Mouse (Mus musculus) forebrain, embryonic 13.5 days (tissue): ENCODE results near the gene Hist1h2bj. TPM values are rescaled to one million over a fixed set of nuclear protein-coding genes. Genes with fewer than 3 reads are reported as not detected.

Experiments
- ATAC-seq: fragments of 200-750 bp; cut with Nextera tagmentation; 2 replicates; pipeline ENCODE4 v1.8.0; 2017
- H3K27ac ChIP-seq: fragments of 300-500 bp; sonication (generic); 2 replicates; pipeline ENCODE4 v1.5.1; 2015; ENCODE audit warnings: inconsistent platforms, mild to moderate bottlenecking, moderate library complexity
- H3K27me3 ChIP-seq: fragments of 300-500 bp; sonication (generic); 2 replicates; pipeline ENCODE4 v1.6.1; 2015; ENCODE audit warnings: mild to moderate bottlenecking, inconsistent platforms
- H3K36me3 ChIP-seq: fragments of 300-500 bp; sonication (generic); 2 replicates; pipeline ENCODE4 v1.6.1; 2015; ENCODE audit warnings: mild to moderate bottlenecking, inconsistent platforms; ENCODE audit not compliant: poor library complexity, severe bottlenecking
- H3K4me1 ChIP-seq: fragments of 300-500 bp; sonication (generic); 2 replicates; pipeline ENCODE4 v1.6.1; 2015; ENCODE audit warnings: inconsistent platforms
- H3K4me2 ChIP-seq: fragments of 300-500 bp; sonication (generic); 2 replicates; pipeline ENCODE4 v1.6.1; 2015; ENCODE audit warnings: inconsistent platforms, mild to moderate bottlenecking, moderate library complexity
- H3K4me3 ChIP-seq: fragments of 300-500 bp; sonication (generic); 2 replicates; pipeline ENCODE4 v1.5.1; 2015; ENCODE audit warnings: mild to moderate bottlenecking, inconsistent platforms
- H3K9ac ChIP-seq: fragments of 300-500 bp; sonication (generic); 2 replicates; pipeline ENCODE4 v1.6.1; 2015; ENCODE audit warnings: mild to moderate bottlenecking, inconsistent platforms
- H3K9me3 ChIP-seq: fragments of 300-500 bp; sonication (generic); replicated peaks from 2 replicates; pipeline ENCODE4 v1.6.1; 2016; ENCODE audit warnings: inconsistent platforms
- WGBS: fragments of 180-500 bp; shearing (Covaris S2); methylation state at CpG from one replicate; pipeline ENCODE4 v1.1.7; 2015; 5-methylcytosine and 5-hydroxymethylcytosine counted together
- polyA plus RNA-seq: library from polyadenylated mRNA; unstranded; fragments of >200 nt; fragmentation: Nextera tagmentation; extraction: Ambion mirVana; gene quantifications from 2 replicates; pipeline ENCODE4 v1.2.1, GENCODE M21; 2015

The Hist1h2bj gene
- polyA plus RNA-seq, 1 experiment from 2014 or later = 13.3 TPM

DNA sequence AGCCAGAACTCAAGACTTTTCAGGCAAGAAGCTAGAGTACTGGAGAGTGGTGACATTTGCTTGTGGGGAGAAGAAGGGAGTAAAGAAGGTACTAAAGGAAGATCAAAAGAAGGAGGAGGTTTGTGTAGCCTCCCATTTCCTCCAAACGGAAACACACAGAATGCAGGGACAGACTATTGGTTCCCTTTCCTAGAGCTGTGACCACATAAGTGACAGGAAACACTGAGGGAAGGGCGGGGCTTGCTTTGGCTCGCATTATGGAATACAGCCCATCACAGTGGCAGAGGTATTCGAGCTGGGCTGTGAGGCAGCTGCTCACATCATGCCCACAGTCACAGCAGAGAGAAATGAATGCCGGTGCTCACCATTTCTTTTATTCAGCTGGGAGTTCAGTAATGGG, 41.2 kb upstream of the Hist1h2bj start:
- no peak overlapping the region for H3K4me2 ChIP-seq
- H3K9ac ChIP-seq = no peak overlapping the region
- H3K36me3 ChIP-seq = no peaks in the 10 kb centered on the region
- H3K27me3 ChIP-seq = peaks cover 100% of the 10 kb centered on the region
- WGBS = 37% methylated on average over 5 of the region's 5 CpGs
- H3K9me3 ChIP-seq = no peaks in the 10 kb centered on the region
- no peak overlapping the region for H3K27ac ChIP-seq
- H3K4me1 ChIP-seq = peaks cover 18% of the 10 kb centered on the region
- H3K4me3 ChIP-seq = no peak overlapping the region
- ATAC-seq = no peak

GRCm38 (mm10) chr13:22005605-22006333, 37.2 kb upstream of the Hist1h2bj start:
- H3K4me3 ChIP-seq = peak overlapping the region; percentile 46
- under 1% methylated on average over 45 of the region's 45 CpGs for WGBS
- peaks cover 100% of the 10 kb centered on the region for H3K27me3 ChIP-seq
- peak overlapping the region; percentile 84 for H3K4me2 ChIP-seq
- H3K9me3 ChIP-seq = no peaks in the 10 kb centered on the region
- H3K27ac ChIP-seq = no peak overlapping the region
- peak; percentile 76 for ATAC-seq
- H3K9ac ChIP-seq = peak overlapping the region; percentile 60
- no peaks in the 10 kb centered on the region for H3K36me3 ChIP-seq
- peaks cover 20% of the 10 kb centered on the region for H3K4me1 ChIP-seq

GRCm38 (mm10) chr13:22006334-22007120, 36.5 kb upstream of the Hist1h2bj start:
- Histone ChIP-seq H3K9ac (peak overlapping the region; percentile 60; the same call in 1 of the 2 replicates), H3K36me3 (no peaks in the 10 kb centered on the region), H3K4me3 (peak overlapping the region; percentile 46), H3K27me3 (peaks cover 98% of the 10 kb centered on the region), H3K4me2 (peak overlapping the region; percentile 84), H3K27ac (no peak overlapping the region), H3K4me1 (peaks cover 20% of the 10 kb centered on the region), H3K9me3 (no peaks in the 10 kb centered on the region)
- ATAC-seq = peak; percentile 79
- 1% methylated on average over 38 of the region's 38 CpGs for WGBS

- H3K9me3 ChIP-seq = no peaks in the 10 kb centered on the region
- H3K27ac ChIP-seq = no peak overlapping the region
- peaks cover 20% of the 10 kb centered on the region for H3K4me1 ChIP-seq
- H3K36me3 ChIP-seq = no peaks in the 10 kb centered on the region
- peak overlapping the region; percentile 84 for H3K4me2 ChIP-seq
- peak overlapping the region; percentile 46 for H3K4me3 ChIP-seq
- 2% methylated on average over 18 of the region's 18 CpGs for WGBS
- peak overlapping the region; percentile 45; the same call in 1 of the 2 replicates for H3K9ac ChIP-seq
- peaks cover 96% of the 10 kb centered on the region for H3K27me3 ChIP-seq
- ATAC-seq = no peak
Observed at GRCm38 (mm10) chr13:22007121-22007510, 35.9 kb upstream of the Hist1h2bj start.

DNA sequence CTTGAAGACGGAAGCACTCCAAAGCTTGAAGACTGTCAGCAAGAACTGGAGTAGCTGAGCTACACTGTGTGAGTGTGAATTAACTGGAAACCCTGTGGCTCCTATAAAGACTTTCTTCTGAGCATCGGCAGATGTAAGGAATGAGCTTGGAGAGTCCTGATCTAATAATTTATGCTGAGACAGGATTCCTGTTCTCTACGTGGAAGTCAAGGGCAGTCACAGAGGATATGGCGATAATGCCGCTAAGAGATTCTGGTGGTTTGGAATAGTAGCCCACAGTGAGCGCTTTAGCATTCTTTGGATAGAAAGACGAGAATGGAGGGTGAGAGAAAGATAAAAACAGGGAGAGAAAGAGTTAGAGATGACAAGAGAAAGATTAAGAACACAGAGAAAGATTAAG, 35.1 kb upstream of the Hist1h2bj start:
- H3K4me1 ChIP-seq = peaks cover 20% of the 10 kb centered on the region
- 54% methylated on average over 7 of the region's 7 CpGs for WGBS
- peaks cover 96% of the 10 kb centered on the region for H3K27me3 ChIP-seq
- H3K9me3 ChIP-seq = no peaks in the 10 kb centered on the region
- H3K27ac ChIP-seq = no peak overlapping the region
- ATAC-seq = no peak
- no peak overlapping the region for H3K4me2 ChIP-seq
- no peak overlapping the region for H3K4me3 ChIP-seq
- no peaks in the 10 kb centered on the region for H3K36me3 ChIP-seq
- no peak overlapping the region for H3K9ac ChIP-seq

- 73% methylated on average over 3 of the region's 3 CpGs for WGBS
- Histone ChIP-seq H3K27ac (no peak overlapping the region), H3K9me3 (no peaks in the 10 kb centered on the region), H3K4me3 (no peak overlapping the region), H3K4me2 (no peak overlapping the region), H3K9ac (no peak overlapping the region), H3K36me3 (no peaks in the 10 kb centered on the region), H3K27me3 (peaks cover 94% of the 10 kb centered on the region), H3K4me1 (peaks cover 20% of the 10 kb centered on the region)
- no peak for ATAC-seq
Observed at GRCm38 (mm10) chr13:22008707-22009106, 34.3 kb upstream of the Hist1h2bj start.

DNA sequence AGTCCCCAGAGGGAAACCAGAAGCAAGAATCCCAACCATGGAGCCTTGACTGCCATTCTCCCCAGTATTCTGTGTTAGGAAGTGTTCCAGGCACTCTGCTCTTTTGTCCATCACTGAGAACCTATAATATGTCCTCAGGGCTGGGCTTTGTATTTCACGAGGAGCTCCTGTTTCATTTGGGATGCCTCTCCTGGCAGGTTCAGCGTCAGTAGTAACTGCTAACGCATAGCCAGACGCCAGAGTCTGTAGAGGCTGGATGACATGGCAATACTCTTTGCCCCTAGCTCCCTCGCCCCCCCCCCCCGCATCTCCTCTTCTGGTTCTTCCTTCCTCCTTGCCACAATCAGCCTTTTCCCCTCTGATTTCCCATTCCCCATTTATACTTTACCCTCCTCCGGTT, 33.4 kb upstream of the Hist1h2bj start, which contains the start of gene Prss16:
Prss16 (minus strand) TSS at position 101 of the 400 bp plus-strand sequence.
- ATAC-seq = no peak
- WGBS = 36% methylated on average over 7 of the region's 7 CpGs
- H3K36me3 ChIP-seq = no peaks in the 10 kb centered on the region
- H3K27me3 ChIP-seq = peaks cover 94% of the 10 kb centered on the region
- no peak within 1 kb of the TSS for H3K27ac ChIP-seq
- H3K9me3 ChIP-seq = no peaks in the 10 kb centered on the region
- no peak within 1 kb of the TSS for H3K9ac ChIP-seq
- H3K4me1 ChIP-seq = peaks cover 23% of the 10 kb centered on the region
- no peak within 1 kb of the TSS for H3K4me2 ChIP-seq
- no peak within 1 kb of the TSS for H3K4me3 ChIP-seq

DNA sequence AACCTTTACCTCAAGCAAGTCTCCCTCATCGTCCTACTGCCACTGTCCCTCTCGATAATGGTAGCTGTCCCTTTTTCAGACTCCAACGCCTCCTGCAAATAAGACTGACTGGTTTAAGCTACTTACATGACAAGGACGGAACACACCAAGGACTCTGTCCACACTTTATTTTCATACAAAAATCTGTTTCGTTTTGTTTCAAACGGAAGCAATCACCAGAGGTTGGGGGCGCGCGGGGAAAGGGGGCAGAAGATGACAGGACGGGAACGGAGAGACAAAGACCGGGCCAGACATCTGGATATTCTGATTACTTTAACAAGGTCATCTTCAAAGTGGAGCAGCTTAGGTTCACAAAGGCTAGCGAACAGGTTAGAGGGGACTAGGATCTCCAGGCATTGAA, 29.3 kb upstream of the Hist1h2bj start:
- WGBS = 17% methylated on average over 13 of the region's 13 CpGs
- Histone ChIP-seq H3K4me2 (no peak overlapping the region), H3K4me3 (no peak overlapping the region), H3K27ac (no peak overlapping the region), H3K27me3 (peaks cover 89% of the 10 kb centered on the region), H3K9ac (no peak overlapping the region), H3K36me3 (no peaks in the 10 kb centered on the region), H3K9me3 (no peaks in the 10 kb centered on the region), H3K4me1 (peaks cover 3% of the 10 kb centered on the region; the same call in 1 of the 2 replicates)
- ATAC-seq = no peak

- no peaks in the 10 kb centered on the region for H3K9me3 ChIP-seq
- H3K4me3 ChIP-seq = peak overlapping the region; percentile 13
- H3K4me2 ChIP-seq = peak overlapping the region; percentile 38
- 14% methylated on average over 17 of the region's 17 CpGs for WGBS
- H3K9ac ChIP-seq = no peak overlapping the region
- no peak overlapping the region for H3K27ac ChIP-seq
- H3K36me3 ChIP-seq = no peaks in the 10 kb centered on the region
- no peak for ATAC-seq
- H3K4me1 ChIP-seq = peaks cover 3% of the 10 kb centered on the region; the same call in 1 of the 2 replicates
- peaks cover 89% of the 10 kb centered on the region for H3K27me3 ChIP-seq
Observed at GRCm38 (mm10) chr13:22014411-22014845, 28.6 kb upstream of the Hist1h2bj start.

DNA sequence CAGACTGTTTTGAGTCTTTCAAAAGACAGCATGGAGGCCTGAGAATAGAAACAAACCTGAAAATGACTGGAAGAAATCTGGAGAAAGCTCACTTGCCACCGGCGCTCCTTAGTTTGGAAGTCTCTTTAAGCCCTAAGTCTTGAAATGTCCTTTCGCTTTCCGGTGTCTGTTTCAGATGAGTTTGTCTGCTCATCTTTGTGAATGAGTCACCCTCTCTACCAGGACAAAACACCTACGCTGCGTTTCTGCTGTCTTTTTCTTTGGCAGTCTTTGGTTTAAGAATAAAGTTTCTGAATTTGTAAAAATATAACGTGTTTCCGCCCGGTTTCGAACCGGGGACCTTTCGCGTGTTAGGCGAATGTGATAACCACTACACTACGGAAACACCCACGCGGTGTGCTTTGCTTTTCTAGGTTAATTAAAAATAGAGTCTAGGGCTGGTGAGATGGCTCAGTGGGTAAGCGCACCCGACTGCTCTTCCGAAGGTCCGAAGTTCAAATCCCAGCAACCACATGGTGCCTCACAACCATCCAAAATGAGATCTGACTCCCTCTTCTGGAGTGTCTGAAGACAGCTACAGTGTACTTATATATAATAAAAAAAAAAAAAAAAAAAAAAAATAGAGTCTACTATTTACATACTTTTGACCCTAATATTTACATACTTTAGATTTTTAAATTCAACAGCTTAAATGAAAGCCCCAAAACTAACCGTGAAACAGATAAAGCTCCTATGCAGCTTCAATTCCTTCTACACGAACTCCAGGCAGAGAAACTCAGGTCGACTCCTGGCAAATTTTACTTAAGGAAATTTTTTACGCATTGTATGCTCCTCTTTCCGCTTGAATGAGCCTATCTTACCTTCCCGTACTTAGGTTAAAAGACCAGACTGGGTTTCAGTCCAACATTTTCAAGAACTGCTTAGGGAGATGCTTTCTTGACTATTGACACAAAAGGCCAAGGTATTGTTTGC, 27.2 kb upstream of the Hist1h2bj start:
- Histone ChIP-seq H3K4me1 (peaks cover 11% of the 10 kb centered on the region; the same call in 1 of the 2 replicates), H3K4me2 (no peak overlapping the region), H3K27ac (no peak overlapping the region), H3K9me3 (no peaks in the 10 kb centered on the region), H3K9ac (no peak overlapping the region), H3K27me3 (peaks cover 82% of the 10 kb centered on the region), H3K4me3 (no peak overlapping the region), H3K36me3 (no peaks in the 10 kb centered on the region)
- WGBS = 14% methylated on average over 27 of the region's 27 CpGs
- ATAC-seq = peak; percentile 60; the same call in 1 of the 2 replicates
